Mouse (Mus musculus) C2C12 (cell line): ENCODE data around the gene Fgr.

Experiments used
- CEBPB ChIP-seq: IDR thresholded peaks from one replicate; pipeline ENCODE4 v1.6.1; 2011; ENCODE audit warnings: low read depth, mild to moderate bottlenecking, control low read depth, moderate library complexity
- CTCF ChIP-seq: IDR thresholded peaks from one replicate; pipeline ENCODE4 v1.5.1; 2011; ENCODE audit not compliant: control insufficient read depth, insufficient read depth, insufficient read length
- MAX ChIP-seq: IDR thresholded peaks from one replicate; pipeline ENCODE4 v1.6.1; 2011; ENCODE audit warnings: mild to moderate bottlenecking, control low read depth
- MYOD1 ChIP-seq: IDR thresholded peaks from one replicate; pipeline ENCODE4 v1.6.1; 2011; ENCODE audit warnings: low read depth; ENCODE audit not compliant: control insufficient read depth, insufficient read length
- MYOG ChIP-seq: IDR thresholded peaks from one replicate; pipeline ENCODE4 v1.6.1; 2011; ENCODE audit not compliant: control insufficient read depth, insufficient read length; ENCODE audit errors: extremely low read depth
- USF1 ChIP-seq: IDR thresholded peaks from one replicate; pipeline ENCODE4 v1.6.1; 2011; ENCODE audit warnings: low read depth, mild to moderate bottlenecking, control low read depth, moderate library complexity

DNA sequence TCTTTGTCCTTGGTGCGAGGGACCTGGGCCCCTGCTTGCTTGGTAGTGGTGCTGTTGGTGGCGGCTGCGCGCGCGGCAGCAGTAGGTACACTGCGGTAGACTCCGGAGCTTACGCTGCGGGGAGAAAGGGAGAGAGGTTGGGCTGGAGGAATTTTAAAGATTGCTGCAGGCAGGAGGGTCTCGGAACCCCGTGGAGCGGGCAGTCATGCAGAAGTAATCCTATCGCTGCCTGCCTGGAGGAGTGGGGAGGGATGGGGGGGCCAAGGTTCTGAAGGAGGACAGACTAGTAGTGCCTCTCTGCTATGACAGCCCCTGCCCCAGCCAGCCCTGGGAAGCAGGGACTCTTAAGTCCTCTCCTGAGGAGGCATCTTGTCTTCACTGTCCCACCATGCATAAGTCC lies 48.3 kb downstream of the Fgr start:
- TF ChIP-seq MYOG (no peak), CTCF (no peak), MYOD1 (no peak), MAX (no peak), USF1 (no peak), CEBPB (no peak)
